Mouse (Mus musculus) spleen, adult 2 months (tissue): ENCODE data around the gene Tstd3. TPM values are rescaled to one million over a fixed set of nuclear protein-coding genes. Genes with fewer than 3 reads are reported as not detected.

Experiments
- DNase-seq, 2 experiments: peaks; one replicate each; pipeline versions ENCODE4 v3.0.0 to v3.0.0-alpha.2; 2012 to 2021; ENCODE audit warnings: low spot score in 2 of 2, low read depth in 1 of 2
- H3K27ac ChIP-seq: fragments of 200-500 bp; 2 replicates; pipeline ENCODE4 v1.5.1; 2012; ENCODE audit warnings: low read length, inconsistent platforms; ENCODE audit not compliant: insufficient read depth
- H3K27me3 ChIP-seq: fragments of 200-500 bp; 2 replicates; pipeline ENCODE4 v1.6.1; 2012; ENCODE audit warnings: mild to moderate bottlenecking, moderate library complexity, low read length, inconsistent platforms; ENCODE audit not compliant: control insufficient read depth, insufficient read depth
- H3K36me3 ChIP-seq: fragments of 200-500 bp; 2 replicates; pipeline ENCODE4 v1.6.1; 2012; ENCODE audit warnings: mild to moderate bottlenecking, low read length, inconsistent platforms; ENCODE audit not compliant: control insufficient read depth, insufficient read depth
- H3K4me1 ChIP-seq: fragments of 200-500 bp; 2 replicates; pipeline ENCODE4 v1.6.1; 2011; ENCODE audit warnings: inconsistent platforms; ENCODE audit not compliant: control insufficient read depth, insufficient read depth, insufficient read length
- H3K4me3 ChIP-seq: fragments of 200-500 bp; 2 replicates; pipeline ENCODE4 v1.5.1; 2011; ENCODE audit warnings: mild to moderate bottlenecking, inconsistent platforms; ENCODE audit not compliant: insufficient read depth, insufficient read length; ENCODE audit errors: extremely low read depth
- CTCF ChIP-seq: fragments of 200-500 bp; IDR thresholded peaks from 2 replicates; pipeline ENCODE4 v1.5.1; 2011; ENCODE audit warnings: mild to moderate bottlenecking, inconsistent platforms; ENCODE audit not compliant: insufficient read depth, insufficient read length, insufficient replicate concordance; ENCODE audit errors: extremely low read depth
- POLR2A ChIP-seq: fragments of 200-500 bp; IDR thresholded peaks from 2 replicates; pipeline ENCODE4 v1.6.1; 2011; ENCODE audit warnings: low read depth, low read length, inconsistent platforms
- WGBS: fragments of 180-500 bp; shearing (Covaris S2); methylation state at CpG from one replicate; pipeline ENCODE4 v1.1.7; 2018; 5-methylcytosine and 5-hydroxymethylcytosine counted together
- polyA plus RNA-seq: library from polyadenylated mRNA; depleted of rRNA; stranded (reverse); fragments of >200 nt; gene quantifications from 2 replicates; pipeline ENCODE4 v1.2.3, GENCODE M21; 2012

Tstd3 gene
- polyA plus RNA-seq, 1 experiment = 1.2 TPM

GRCm38 (mm10) chr4:21793631-21794030 lies 26.6 kb upstream of the Tstd3 start:
- Histone ChIP-seq H3K36me3 (peaks cover 4% of the 10 kb centered on the region), H3K4me3 (no peak overlapping the region), H3K27ac (no peak overlapping the region), H3K27me3 (no peaks in the 10 kb centered on the region), H3K4me1 (no peaks in the 10 kb centered on the region)
- WGBS = 97% methylated on average over 3 of the region's 3 CpGs
- DNase-seq = no peak
- no peak for TF ChIP-seq CTCF
- no peak for TF ChIP-seq POLR2A

- no peaks in the 10 kb centered on the region for H3K27me3 ChIP-seq
- TF ChIP-seq POLR2A (no peak), CTCF (no peak)
- 96% methylated on average over 4 of the region's 4 CpGs for WGBS
- no peak overlapping the region for H3K27ac ChIP-seq
- peaks cover 12% of the 10 kb centered on the region for H3K36me3 ChIP-seq
- no peak overlapping the region for H3K4me3 ChIP-seq
- H3K4me1 ChIP-seq = no peaks in the 10 kb centered on the region
- DNase-seq = no peak
Measured at GRCm38 (mm10) chr4:21789836-21790235, 22.8 kb upstream of the Tstd3 start.

GRCm38 (mm10) chr4:21788903-21789302 lies 21.9 kb upstream of the Tstd3 start:
- Histone ChIP-seq H3K27ac (no peak overlapping the region), H3K27me3 (no peaks in the 10 kb centered on the region), H3K4me1 (no peaks in the 10 kb centered on the region), H3K36me3 (peaks cover 17% of the 10 kb centered on the region), H3K4me3 (no peak overlapping the region)
- no peak for TF ChIP-seq POLR2A
- TF ChIP-seq CTCF = no peak
- WGBS = 93% methylated on average over 6 of the region's 6 CpGs
- no peak for DNase-seq

GRCm38 (mm10) chr4:21786268-21786667 lies 19.3 kb upstream of the Tstd3 start:
- Histone ChIP-seq H3K36me3 (peaks cover 30% of the 10 kb centered on the region), H3K27ac (no peak overlapping the region), H3K27me3 (no peaks in the 10 kb centered on the region), H3K4me3 (no peak overlapping the region), H3K4me1 (no peaks in the 10 kb centered on the region)
- no peak for DNase-seq
- no peak for TF ChIP-seq CTCF
- TF ChIP-seq POLR2A = no peak
- 98% methylated on average over 12 of the region's 12 CpGs for WGBS

- DNase-seq = no peak
- no peak overlapping the region for H3K4me3 ChIP-seq
- TF ChIP-seq CTCF (no peak), POLR2A (no peak)
- no peak overlapping the region for H3K27ac ChIP-seq
- H3K4me1 ChIP-seq = no peaks in the 10 kb centered on the region
- peaks cover 25% of the 10 kb centered on the region for H3K36me3 ChIP-seq
- WGBS = 89% methylated on average over 12 of the region's 12 CpGs
- H3K27me3 ChIP-seq = no peaks in the 10 kb centered on the region
Measured at GRCm38 (mm10) chr4:21780816-21781726, 14.1 kb upstream of the Tstd3 start.

- no peak overlapping the region for H3K27ac ChIP-seq
- peaks cover under 1% of the 10 kb centered on the region for H3K36me3 ChIP-seq
- 2% methylated on average over 9 of the region's 9 CpGs for WGBS
- peak overlapping the region; percentile 87 for H3K4me3 ChIP-seq
- TF ChIP-seq POLR2A (no peak), CTCF (no peak)
- no peak for DNase-seq
- no peaks in the 10 kb centered on the region for H3K27me3 ChIP-seq
- no peaks in the 10 kb centered on the region for H3K4me1 ChIP-seq
Measured at GRCm38 (mm10) chr4:21776946-21777265, 9.9 kb upstream of the Tstd3 start.
